Mouse (Mus musculus): Measurements from ENCODE around the gene Gm49450.
"Not testable (repeated sequence)": the region's sequence is repeated elsewhere in the genome, so short reads cannot be mapped to it uniquely, and the experiment has no call there.

Gene Gm49450

DNA sequence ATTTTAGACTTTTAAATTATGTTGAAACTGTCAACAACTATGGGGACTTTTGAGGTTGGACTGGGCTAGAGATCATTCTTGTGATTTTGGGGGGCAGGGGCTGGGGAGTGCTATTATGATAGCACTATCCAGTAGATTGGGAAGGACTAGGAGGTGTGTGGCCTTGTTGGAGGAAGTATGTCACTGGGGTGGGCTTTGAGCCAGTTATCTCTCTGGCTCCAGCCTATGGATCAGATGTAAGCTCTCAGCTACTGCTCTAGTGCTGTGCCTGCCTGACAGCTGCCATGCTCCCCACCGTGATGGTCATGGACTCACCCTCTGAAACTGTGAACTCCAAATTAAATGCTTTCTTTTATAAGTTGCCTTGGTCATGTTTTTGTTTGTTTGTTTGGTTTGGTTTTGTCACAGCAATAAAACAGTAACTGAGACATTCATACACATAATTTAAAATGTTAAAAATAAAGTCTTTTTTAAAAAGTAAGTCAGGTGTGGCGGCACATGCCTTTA, 30.3 kb downstream of the Gm49450 start:
- no peak for DNase-seq

DNA sequence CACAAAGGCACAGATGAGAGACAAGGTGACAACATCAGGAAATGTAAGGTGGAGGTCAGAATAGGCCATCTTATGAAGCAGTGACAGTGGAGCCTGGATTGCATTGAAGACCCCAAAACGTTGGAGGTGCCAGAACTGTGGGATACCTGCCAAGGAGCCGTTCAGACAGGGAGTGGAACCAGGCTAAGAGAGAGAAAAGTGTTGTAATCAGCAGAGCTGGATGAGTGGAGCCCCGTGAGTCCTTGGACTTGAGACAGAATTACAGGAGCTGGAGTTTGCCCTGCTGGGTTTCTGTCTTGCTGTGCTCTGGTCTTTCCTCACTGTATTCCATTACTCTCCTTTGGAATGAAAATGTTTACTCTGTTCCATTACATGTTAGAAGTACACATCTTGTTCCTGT, 30.8 kb downstream of the Gm49450 start:
- peak; percentile 29 for DNase-seq

DNA sequence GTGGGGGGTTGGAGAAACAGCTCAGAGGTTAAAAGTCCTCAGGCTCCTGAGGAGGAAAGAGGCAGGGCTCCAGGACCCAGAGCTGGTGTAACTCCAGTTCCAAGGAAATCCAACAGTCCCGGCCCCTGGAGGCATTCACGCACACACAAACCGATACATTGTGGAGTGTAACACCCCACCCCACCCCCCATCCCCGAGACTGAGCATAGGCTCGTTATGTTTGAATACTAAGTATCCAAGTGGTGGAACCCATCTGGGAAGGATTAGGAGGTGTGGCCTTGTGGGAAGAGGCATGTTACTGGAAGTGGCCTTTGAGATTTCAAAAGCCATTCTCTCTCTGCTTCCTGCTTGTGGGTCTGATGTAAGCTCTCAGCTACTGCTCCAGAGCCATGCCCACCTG, 31.8 kb downstream of the Gm49450 start:
- no peak for DNase-seq

DNA sequence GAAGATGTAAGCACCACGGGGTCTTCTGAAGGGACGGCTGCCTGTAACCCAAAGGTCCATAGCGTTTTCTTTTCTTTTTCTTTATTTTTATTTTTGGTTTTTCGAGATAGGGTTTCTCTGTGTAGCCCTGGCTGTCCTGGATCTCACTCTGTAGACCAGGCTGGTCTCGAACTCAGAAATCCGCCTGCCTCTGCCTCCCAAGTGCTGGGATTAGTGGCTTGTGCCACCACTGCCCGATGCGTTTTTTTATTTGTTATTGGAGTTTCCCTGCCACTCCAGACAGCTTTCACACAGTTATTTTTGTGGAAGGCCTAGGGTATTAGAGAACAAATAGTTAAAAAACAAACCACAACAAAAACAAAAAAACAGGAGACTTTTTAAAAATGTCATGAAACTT, 34.9 kb downstream of the Gm49450 start:
- DNase-seq = not testable (repeated sequence)

DNA sequence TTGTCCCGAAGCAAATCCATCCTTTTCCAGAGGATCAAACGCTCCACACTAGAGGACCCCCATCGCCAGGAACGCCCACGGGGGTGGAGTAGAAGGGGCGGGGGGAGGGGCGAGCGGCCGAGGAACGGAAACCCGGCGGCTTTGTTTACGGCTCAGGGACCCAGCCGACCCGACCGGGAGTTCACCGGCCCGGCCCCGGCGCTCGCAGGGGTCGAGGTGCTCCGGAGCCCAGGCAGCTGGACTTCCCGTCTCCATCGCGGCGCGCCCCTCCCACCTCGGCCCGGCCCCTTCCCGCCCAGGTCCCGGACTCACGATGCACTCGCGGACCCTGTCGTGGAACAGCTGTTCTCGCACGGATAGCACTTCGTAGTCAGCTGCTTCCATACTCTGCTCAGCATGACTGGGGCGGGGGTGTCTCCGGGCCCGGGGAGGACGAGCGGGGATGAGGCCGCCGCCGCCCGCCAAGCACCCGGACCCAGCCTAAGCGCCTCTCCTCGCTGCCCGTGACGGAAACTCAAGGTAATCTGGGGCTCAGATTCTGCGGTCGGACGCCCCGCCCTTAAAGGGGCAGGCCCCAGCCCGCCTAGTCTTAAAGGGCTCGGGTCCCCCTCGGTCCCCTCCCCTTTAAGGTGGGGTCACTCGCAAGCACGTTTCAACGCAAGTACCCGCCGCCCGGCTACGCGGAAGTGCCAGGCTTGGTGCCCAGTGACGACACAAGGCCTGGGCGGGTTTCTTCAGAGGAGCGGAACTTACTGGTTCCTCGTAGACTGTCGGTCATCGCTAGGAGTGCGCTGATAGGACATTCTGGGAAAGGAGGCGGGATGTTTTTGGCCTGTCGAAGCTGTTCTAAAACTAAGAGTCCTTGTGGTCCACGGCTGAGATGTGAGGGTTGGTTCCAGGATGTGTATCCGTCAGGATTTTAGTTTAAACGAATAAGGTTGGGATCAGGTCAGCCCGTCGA, 35.5 kb downstream of the Gm49450 start, which contains the start of gene Lmbr1l:
TSS of gene Lmbr1l (minus strand) at position 694 of the 961 bp plus-strand sequence.
- peak; percentile 100 for DNase-seq

DNA sequence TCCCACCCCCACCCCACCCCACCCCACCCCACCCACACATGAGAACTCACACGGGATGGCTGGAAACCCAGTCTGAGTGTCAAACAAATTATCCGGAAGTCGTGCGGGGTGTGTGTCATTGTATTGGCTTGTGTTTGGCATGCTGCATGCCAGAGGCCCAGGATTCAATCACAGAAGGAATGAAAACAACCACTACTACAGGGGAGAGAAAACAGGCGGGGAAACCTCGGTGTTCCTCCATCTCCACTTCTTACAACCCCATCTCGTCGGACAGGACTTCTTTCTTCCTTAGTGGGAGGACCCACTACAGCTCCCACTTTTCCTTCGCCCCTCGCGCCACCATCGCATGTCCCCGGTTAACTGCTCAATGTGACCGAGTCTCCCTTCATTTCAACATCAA, 36.3 kb downstream of the Gm49450 start:
- peak; percentile 57 for DNase-seq

DNA sequence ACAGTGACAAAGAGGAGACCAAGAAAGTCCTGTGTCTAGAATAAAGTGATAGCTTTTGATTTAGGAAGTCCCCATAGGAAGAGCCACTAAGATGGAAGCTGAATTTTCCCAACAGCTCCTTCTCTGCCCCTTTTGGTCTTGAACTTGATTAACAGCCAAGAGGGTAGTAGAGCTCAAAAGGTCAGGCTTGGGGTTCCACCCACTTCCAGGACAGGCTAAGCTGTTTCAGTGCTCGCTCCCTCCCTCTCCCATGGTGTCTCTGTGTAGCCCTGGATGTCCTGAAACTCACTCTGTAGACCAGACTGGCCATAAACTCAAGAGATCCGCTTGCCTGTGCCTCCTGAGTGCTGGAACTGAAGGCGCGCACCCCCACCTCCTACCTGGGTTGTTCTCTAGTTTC, 37.3 kb downstream of the Gm49450 start:
- DNase-seq = no peak

DNA sequence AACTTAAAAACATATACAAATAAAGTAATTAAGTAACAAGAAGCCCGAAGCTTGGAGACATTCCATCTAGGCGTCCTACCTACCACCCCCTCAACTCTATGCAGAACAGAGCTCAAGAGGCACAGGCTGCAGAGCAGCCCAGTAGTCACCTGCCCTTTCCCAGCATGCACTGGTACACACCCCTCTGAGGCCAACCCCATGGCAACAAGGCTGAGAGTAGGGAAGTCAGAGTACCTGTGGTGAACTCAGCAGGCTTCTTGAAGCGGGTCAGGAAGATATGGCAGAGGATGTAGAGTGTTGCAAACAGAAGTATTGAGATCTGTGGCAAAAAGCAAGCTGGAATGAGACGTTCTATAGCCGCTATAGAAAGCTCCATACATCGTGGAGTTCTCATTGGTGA, 38.4 kb downstream of the Gm49450 start:
- DNase-seq = no peak

DNA sequence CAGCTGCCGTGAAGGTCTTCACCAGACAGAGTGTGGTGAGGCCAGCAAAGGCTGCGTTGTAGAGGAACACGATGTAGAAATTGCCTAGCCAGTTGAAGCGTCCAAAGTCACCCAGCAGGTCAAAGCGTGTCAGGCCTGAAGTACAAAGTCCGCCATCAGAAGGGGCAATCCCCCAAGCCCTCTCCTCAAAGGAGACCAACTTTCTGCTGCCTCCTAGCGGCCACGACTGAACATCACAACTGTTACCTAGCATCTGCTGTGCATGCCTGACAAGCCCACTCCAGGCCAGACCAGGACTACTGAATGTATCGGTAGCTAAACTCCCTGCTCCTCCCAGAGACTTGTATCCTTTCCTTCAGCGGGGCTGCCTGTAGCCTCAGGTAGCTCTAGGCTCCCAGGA, 48.7 kb downstream of the Gm49450 start:
- peak; percentile 49 for DNase-seq

DNA sequence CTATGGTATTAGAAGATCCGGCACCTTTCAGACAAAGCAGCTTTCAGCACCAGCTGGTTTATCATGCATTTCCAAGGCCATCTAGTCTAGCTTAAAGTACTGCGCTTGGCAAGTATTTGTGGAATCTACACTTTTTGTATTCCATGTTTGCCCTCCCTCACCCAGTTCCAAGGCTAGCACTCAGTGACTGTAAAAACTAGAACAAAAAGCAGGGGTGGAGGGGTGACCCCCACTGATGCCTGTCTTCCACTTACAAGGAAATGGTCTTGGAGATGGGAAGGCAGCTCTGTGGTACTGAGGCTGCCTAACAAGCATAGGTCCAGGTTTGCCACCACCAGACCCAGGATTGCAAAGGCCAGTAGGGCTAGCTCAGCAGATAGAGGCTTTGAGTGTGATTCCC, 50.8 kb downstream of the Gm49450 start:
- no peak for DNase-seq

DNA sequence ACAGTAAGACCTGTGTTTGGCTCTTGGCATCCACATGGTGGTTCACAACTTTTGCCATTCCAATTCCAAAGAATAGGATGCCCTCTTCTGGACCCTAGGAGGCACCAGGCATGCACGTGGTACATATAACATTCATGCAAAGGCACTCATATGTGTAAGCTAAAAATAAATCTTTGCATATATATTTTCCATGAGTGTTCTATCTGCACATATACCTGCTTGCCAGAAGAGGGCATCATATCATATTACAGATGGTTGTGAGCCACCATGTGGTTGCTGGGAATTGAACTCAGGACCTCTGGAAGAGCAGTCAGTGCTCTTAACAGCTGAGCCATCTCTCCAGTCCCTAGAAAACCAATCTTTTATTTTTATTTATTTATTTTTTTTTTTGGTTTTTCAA, 51.8 kb downstream of the Gm49450 start:
- DNase-seq = no peak

DNA sequence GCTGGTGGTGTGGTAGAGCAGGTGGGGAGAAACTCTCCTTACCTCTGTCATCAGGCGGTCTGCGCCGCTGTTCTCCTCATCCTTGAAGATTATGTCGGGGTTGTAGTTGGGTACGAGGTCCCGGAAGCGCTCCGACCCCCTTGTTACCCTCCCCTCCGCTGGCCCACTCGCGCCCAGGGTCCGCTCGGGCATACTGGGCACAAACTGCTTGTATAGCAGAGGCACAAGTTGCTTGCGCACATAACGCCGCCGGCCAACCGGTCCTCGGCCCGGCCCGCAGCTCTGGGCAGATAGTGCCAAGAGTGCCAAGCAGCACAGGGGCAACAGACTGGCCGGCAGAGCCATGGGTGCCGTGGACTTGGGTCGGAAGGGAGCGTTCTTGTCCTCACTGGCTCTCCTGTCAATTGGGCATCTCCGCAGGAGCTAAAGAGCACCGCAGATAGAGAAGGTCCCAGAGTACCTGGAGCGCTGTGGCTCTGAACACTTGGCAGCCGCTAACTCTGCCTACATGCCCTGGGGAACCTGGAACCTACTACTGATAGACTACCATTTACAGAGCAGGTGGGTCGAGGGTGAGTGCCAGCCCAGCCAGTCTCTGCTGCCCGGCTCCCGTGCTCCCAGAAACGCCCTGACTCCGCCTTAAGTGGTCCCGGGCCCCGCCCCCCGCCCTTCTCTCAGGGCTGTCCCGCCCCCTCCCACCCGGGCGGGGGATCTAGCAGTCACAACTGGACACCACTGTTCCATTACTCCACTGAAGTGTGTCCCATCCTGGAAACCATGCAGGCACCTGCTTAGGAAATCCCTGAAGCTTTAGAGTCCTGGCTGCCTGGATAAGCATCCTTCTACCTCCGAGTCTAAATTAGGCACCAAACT, 55.2 kb downstream of the Gm49450 start, which contains the start of gene Dhh:
TSS of gene Dhh (minus strand) at position 613 of the 873 bp plus-strand sequence.
- peak; percentile 52 for DNase-seq

DNA sequence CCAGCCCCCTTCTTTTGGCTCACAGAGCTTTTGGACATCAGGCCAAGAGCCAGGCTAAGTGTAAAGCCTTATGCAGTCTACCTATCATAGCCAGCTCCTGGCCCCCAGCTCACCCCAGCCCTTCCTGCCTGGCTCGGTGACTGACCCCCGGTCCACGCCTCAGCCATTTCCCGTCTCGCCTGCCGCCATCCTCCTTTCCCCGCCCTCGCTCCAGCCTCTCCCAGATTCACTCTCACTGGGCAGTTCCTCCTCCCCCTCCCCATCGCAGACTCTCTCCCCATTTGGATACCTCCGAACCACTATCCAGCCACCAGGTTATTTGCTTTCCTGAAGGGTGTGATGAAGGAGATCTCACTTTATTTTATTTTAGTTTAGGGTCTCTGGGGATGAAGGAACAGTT, 55.9 kb downstream of the Gm49450 start:
- peak; percentile 78 for DNase-seq

DNA sequence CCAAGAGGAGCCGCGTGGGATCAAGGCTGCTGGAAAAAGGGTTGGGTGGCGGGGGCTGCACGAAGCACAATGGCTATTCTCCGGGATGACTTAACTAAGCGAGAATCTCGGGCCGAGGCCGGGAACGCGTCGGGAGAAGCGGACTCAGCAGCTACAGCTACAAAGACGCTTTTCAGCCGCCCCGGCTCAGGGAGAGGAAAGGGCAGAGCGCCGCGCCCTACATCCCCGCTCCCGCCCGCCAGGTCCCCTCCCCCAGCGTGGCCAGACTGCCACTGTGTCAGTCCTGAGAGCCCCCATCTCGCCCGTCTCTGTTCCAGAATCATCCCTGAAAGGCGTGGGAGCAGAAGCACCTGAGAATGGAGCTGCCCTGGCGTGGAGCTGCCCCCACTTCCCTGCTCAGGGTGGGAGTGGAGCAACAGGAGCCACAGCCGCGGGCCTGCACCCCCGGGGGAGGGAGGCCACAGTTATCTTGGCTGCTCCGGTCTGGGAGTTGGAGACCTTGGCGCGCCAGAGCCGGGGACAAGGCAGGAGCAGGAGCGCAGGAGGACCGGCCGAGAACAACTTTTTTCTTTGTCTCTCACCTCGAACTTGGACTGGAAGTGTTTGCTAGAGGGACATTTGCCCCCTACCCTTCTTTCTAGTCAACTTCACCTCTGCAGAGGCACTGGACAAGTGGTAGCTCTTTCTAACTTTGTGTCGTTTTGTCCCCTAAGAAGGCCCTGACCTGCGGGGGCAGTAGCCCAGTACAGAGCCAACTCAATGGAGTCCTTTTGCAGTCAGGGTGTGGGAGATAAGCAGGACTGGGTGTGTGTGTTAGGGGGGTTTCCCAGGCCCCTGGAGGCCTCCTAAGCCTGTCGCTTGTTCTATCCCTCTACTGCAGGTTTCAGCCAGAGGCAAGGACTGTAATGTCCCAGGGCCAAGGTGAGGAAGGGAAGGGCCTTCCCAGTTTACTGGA, 57.4 kb downstream of the Gm49450 start:
- peak; percentile 77 for DNase-seq

DNA sequence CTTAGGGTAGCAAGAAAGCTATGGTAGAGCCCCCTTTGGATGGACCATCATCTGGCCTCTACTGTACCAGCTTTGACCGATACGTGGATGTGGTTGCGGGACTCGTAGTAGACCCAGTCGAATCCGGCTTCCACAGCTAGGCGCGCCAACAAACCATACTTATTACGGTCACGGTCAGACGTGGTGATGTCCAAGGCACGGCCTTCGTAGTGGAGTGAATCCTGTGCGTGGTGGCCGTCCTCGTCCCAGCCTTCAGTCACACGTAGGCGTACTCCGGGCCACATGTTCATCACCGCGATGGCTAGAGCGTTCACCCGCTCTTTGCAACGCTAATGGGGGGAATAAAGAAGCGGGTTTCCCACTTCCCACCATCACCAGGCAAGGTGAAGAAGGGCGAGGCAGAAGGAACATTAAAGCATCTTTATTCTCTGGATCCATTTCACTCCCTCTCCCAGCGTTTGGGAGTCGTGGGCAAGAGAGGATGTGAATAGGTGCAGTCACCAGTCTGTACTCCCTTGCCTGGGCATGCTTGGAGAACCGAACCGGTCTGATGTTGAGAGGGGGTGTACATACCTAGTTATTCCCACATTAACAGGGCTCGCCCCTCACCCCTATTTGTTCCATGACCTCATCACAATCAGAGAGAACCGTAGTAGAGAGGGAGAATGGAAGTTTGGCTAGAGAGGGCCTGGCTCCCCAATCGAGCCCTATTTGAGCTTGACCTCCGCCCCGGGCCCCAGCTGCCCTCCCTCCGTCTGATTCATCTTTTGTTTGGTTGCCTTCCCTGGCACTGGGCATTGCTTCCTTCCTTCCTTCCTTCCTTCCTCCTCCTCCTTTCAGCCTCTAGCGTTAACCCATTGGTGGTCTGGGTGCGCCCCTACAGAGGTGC, 58.4 kb downstream of the Gm49450 start:
- DNase-seq = peak; percentile 65

DNA sequence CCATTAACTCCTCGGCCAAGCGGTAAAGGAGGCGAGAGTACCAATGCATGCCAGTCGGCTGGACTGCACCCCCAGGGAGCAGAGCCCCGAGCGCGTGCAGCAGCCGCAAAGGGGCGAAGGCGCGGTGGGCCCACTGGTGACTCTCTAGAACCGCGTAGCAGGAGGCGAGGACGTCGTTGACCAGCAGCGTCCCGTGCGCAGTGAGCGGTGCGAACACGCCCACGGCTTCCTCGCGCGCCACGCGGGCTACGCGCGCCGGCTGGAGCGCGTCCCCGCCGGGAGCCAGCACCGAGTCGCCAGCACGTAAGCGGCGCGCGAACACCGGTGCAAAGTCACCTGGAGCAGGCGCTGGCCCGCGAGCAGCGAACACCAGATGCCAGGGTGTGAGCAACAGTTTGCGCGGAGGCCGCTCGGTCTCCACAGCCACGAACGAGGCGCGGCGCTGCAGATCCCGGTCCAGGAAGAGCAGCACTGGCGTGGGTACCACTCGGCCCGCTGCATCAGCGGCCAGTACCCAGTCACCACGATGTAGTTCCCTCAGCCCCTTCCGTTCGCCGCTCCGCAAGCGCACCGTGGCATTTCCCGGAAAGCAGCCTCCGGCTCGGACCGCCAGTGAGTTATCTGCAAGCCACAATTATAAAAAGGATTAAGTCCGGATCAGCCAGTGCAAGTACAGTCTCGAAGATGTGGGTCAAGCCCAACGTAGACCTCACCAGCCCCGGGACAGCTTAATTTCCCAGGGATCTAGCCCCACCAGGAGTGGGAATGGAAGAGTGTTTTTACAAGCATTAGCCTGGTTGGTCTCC, 59.2 kb downstream of the Gm49450 start, which contains the start of gene Rhebl1:
TSS of gene Rhebl1 (minus strand) at position 601 of the 806 bp plus-strand sequence.
- DNase-seq = peak; percentile 47

DNA sequence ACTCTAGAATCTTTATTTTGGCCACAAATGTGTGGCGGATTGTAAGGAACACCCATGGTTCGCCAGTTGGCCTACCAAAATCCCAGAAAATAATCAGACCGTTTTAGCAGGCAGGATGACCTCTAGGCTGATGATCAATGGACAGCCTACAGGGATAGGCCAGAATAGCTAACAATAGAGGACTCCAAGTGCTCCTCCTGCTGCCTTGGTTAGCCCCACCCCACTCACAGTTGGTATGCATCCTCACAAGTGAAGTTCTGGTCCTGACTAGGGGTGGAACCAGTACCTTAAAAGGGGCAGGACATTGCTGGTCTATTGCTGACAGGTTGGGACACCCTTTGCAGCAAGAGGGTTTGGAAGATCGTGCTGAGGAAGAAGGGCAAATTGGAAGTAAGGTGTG, 60.3 kb downstream of the Gm49450 start:
- no peak for DNase-seq

DNA sequence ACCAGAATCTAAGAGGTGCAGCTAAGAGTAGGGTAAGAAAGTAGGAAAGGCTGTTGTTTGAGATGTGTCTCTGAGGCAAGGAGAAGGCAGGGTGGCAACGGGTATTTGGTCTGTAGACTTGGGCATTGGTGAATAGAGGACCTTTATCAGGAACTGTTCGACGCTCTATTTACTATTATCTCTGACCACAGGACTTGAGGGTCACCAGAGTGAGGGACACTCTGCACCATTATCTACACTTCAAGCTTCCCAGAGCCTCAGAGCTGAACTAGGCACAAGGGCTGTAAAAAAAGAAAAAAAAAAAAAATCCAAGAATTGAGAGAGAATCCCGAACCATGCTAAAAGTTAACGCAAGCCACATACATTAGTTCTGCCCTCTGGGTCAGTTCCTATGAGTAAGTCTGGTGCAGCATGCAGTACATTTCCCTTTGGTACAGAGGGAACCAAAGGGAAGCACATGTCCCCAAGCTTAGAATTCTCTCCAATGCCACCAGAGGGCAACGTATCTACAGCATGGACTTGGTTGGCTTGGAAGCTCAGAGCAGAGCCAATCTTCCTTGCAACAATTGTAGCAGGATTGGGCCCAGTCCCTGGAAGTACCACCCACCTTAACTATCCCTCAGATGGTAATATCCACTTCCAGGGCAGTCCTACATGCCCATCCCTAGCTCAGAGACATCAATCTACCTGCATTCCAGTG, 61.3 kb downstream of the Gm49450 start:
- DNase-seq = peak; percentile 88

DNA sequence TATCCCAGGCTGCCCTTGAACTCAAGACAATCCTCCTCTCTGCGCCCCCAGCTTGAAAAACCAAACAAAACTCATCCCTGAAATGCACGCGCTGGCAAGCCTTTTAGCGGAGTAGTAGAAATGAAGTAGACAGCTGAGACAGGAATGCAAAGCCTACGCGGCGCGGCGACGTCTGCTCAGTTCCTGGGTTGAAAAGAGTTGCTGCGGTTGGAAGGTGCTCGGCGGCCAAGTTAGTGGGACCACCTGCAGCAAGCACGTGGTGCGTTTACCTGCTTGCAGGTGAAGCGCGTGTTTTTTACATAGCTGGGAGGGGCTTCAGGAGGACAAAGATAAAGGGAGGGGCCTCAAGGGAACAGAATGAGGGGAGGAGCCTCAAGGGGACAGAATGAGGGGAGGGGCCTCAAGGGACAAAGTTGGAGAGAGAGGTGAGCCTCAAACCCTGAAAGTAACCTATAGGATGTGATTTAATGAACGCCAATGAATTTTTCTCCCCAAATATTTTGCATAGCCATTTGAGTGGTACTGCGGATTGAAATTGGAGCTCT, 62.1 kb downstream of the Gm49450 start:
- no peak for DNase-seq

All from lung, postnatal 10 days (tissue).